Mouse (Mus musculus): ENCODE results near the gene Csf1.

GRCm38 (mm10) chr3:107786980-107787612 is 26.8 kb upstream of the Csf1 start:
- no peak for TF ChIP-seq CTCF (IDR thresholded peaks at IDR 0.05 in 2 of 3, conservative IDR thresholded peaks at IDR 0.05 in 1 of 3; ENCODE audit: control insufficient read depth in 1 of 3, insufficient read depth in 1 of 3, low read depth in 2 of 3, low read length in 3 of 3, poor library complexity in 1 of 3, severe bottlenecking in 1 of 3)
- TF ChIP-seq POLR2AphosphoS2 (IDR thresholded peaks at IDR 0.05; ENCODE audit: low read length): no peak
- no peak for TF ChIP-seq MAX (IDR thresholded peaks at IDR 0.05; ENCODE audit: low read length)
- no peak for TF ChIP-seq ZMIZ1 (IDR thresholded peaks at IDR 0.05; ENCODE audit: low read depth, low read length)
- no peak for TF ChIP-seq USF1 (IDR thresholded peaks at IDR 0.05; ENCODE audit: low read depth, low read length)
- TF ChIP-seq MYC (IDR thresholded peaks at IDR 0.05; ENCODE audit: low read depth, low read length): no peak
- no peak for TF ChIP-seq POLR2A (IDR thresholded peaks at IDR 0.05; ENCODE audit: control insufficient read depth in 1 of 2, insufficient read depth in 1 of 2, low read depth in 1 of 2, low read length in 2 of 2, poor library complexity in 1 of 2)
- TF ChIP-seq EP300 (IDR thresholded peaks at IDR 0.05; ENCODE audit: low read depth in 1 of 2, low read length in 2 of 2): no peak
- TF ChIP-seq MAFK (IDR thresholded peaks at IDR 0.05; ENCODE audit: borderline replicate concordance, low read depth, low read length): no peak
- TF ChIP-seq GATA1 (IDR thresholded peaks at IDR 0.05; ENCODE audit: low read depth, low read length): no peak
- TF ChIP-seq ZC3H11A (IDR thresholded peaks at IDR 0.05; ENCODE audit: low read depth, low read length): no peak

All from MEL (cell line).